Mouse (Mus musculus) midbrain, embryonic 14.5 days (tissue): ENCODE results near the gene 0610037L13Rik. TPM values are rescaled to one million over a fixed set of nuclear protein-coding genes. Genes with fewer than 3 reads are reported as not detected.

Experiments
- ATAC-seq: fragments of 200-750 bp; cut with Nextera tagmentation; 2 replicates; pipeline ENCODE4 v1.8.0; 2017; ENCODE audit warnings: moderate number of reproducible peaks, moderate library complexity; ENCODE audit not compliant: low FRiP score, low TSS enrichment
- DNase-seq: peaks from one replicate; pipeline ENCODE4 v3.0.0-alpha.2; 2015
- H3K27ac ChIP-seq: fragments of 300-500 bp; sonication (generic); replicated peaks from 2 replicates; pipeline ENCODE4 v1.5.1; 2014; ENCODE audit warnings: mild to moderate bottlenecking, low read depth, low read length, moderate library complexity
- H3K27me3 ChIP-seq: fragments of 300-500 bp; sonication (generic); 2 replicates; pipeline ENCODE4 v1.6.1; 2014; ENCODE audit warnings: low read length, control low read depth, mixed read lengths; ENCODE audit not compliant: control insufficient read depth, insufficient read depth
- H3K36me3 ChIP-seq: fragments of 300-500 bp; sonication (generic); 2 replicates; pipeline ENCODE4 v1.6.1; 2014; ENCODE audit warnings: low read length, control low read depth; ENCODE audit not compliant: control insufficient read depth, insufficient read depth
- H3K4me1 ChIP-seq: fragments of 300-500 bp; sonication (generic); 2 replicates; pipeline ENCODE4 v1.6.1; 2014; ENCODE audit warnings: mild to moderate bottlenecking, antibody characterized with exemption, low read length, control low read depth; ENCODE audit not compliant: control insufficient read depth, insufficient read depth
- H3K4me2 ChIP-seq: fragments of 300-500 bp; sonication (generic); 2 replicates; pipeline ENCODE4 v1.6.1; 2014; ENCODE audit warnings: mild to moderate bottlenecking, low read length, moderate library complexity
- H3K4me3 ChIP-seq: fragments of 300-500 bp; sonication (generic); replicated peaks from 2 replicates; pipeline ENCODE4 v1.5.1; 2014; ENCODE audit warnings: low read depth, low read length
- H3K9ac ChIP-seq: fragments of 300-500 bp; sonication (generic); replicated peaks from 2 replicates; pipeline ENCODE4 v1.6.1; 2014; ENCODE audit warnings: mild to moderate bottlenecking, low read length, moderate library complexity
- H3K9me3 ChIP-seq: fragments of 300-500 bp; sonication (generic); 2 replicates; pipeline ENCODE4 v1.6.1; 2016; ENCODE audit warnings: low read length, control low read depth, mixed read lengths; ENCODE audit not compliant: control insufficient read depth
- WGBS: fragments of 180-500 bp; shearing (Covaris S2); extraction: QIAGEN DNeasy Blood & Tissue Kit; methylation state at CpG from one replicate; pipeline ENCODE4 v1.1.7; 2014; 5-methylcytosine and 5-hydroxymethylcytosine counted together
- polyA plus RNA-seq: library from polyadenylated mRNA; unstranded; fragments of >200 nt; fragmentation: Nextera tagmentation; extraction: Ambion mirVana; gene quantifications from 2 replicates; pipeline ENCODE4 v1.2.1, GENCODE M21; 2014

0610037L13Rik gene
- polyA plus RNA-seq, 1 experiment from 2014 or later: 103 TPM

DNA sequence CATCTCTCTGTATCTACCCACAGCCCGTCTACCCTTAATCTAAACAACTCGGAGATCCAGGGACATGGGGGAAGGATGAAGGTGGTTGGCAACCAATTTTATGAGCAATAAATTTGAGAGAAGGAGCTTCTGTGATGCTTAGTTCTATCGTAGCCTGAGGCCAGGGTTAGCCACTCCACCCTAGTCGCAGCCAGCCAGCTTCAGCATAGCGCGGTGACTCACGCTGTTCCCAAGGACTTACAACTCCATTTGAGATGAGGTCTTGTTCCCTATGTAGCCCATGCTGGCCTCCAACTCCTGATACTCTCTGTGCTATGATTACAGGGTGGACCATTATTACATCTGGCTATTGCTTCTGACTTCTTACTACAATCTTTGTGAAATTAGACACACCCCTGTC lies 53.1 kb downstream of the 0610037L13Rik start:
- DNase-seq (no peak), ATAC-seq (no peak)
- no peak overlapping the region for H3K4me3 ChIP-seq
- no peaks in the 10 kb centered on the region for H3K36me3 ChIP-seq
- H3K4me1 ChIP-seq: no peaks in the 10 kb centered on the region
- no peaks in the 10 kb centered on the region for H3K9me3 ChIP-seq
- H3K27me3 ChIP-seq: no peaks in the 10 kb centered on the region
- H3K9ac ChIP-seq: no peak overlapping the region
- H3K27ac ChIP-seq: no peak overlapping the region
- no peak overlapping the region for H3K4me2 ChIP-seq
- WGBS: 89% methylated on average over 7 of the region's 7 CpGs

DNA sequence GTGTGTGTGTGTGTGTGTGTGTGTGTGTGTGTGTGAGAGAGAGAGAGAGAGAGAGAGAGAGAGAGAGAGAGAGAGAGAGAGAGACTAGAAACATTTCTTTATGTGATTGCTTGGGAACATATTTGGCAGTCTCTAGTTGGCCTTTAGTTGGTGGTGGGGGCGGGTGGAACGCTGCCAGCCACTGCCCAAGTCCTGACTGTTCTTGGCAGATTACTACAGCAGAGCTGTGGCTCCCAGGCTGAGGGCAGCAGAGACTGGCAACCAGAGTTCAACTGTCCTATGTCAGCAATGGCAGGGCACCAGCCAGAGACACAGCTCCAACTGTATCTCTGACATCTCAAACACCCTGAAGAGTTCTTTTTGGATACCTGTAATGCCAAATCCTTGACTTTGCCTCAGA lies 54.5 kb downstream of the 0610037L13Rik start:
- no peak overlapping the region for H3K9ac ChIP-seq
- 88% methylated on average over 2 of the region's 2 CpGs for WGBS
- H3K4me3 ChIP-seq: no peak overlapping the region
- H3K9me3 ChIP-seq: no peaks in the 10 kb centered on the region
- ATAC-seq (no peak), DNase-seq (no peak)
- no peaks in the 10 kb centered on the region for H3K36me3 ChIP-seq
- H3K27ac ChIP-seq: no peak overlapping the region
- no peak overlapping the region for H3K4me2 ChIP-seq
- no peaks in the 10 kb centered on the region for H3K4me1 ChIP-seq
- no peaks in the 10 kb centered on the region for H3K27me3 ChIP-seq

Other genes starting within 250 kb of the 0610037L13Rik start
- gene Dmrtb1, start 205.6 kb upstream of the 0610037L13Rik start, polyA plus RNA-seq: 35.7 and 55.3 TPM in 2 replicates
- 54.3 and 58.1 TPM in 2 replicates for gene Lrp8, start 87.6 kb upstream of the 0610037L13Rik start, polyA plus RNA-seq
- 130 and 136 TPM in 2 replicates for gene Magoh, start 10.1 kb upstream of the 0610037L13Rik start, polyA plus RNA-seq
- gene Cpt2, start 33.8 kb downstream of the 0610037L13Rik start, polyA plus RNA-seq: 11.2 and 17.5 TPM in 2 replicates
- not detected in 2 replicates for gene Slc1a7, start 78.5 kb downstream of the 0610037L13Rik start, polyA plus RNA-seq
- 0.12 TPM in 1 of 2 replicates, not detected in the other for gene Podn, start 206.6 kb downstream of the 0610037L13Rik start, polyA plus RNA-seq